Mouse (Mus musculus) neural tube, embryonic 12.5 days (tissue): ENCODE measurements at regions not wholly inside any gene's neighbourhood (a gene's known extent, or its start where the extent isn't known, plus 50 kb on each side); places are given as distances from the start of the nearest gene placed in this dataset.

Experiments
- ATAC-seq: fragments of 200-750 bp; cut with Nextera tagmentation; 2 replicates; pipeline ENCODE4 v1.8.0; 2017; ENCODE audit warnings: low read depth, mild to moderate bottlenecking, moderate TSS enrichment, moderate library complexity; ENCODE audit not compliant: low FRiP score
- H3K27ac ChIP-seq: fragments of 300-500 bp; sonication (generic); 2 replicates; pipeline ENCODE4 v1.5.1; 2016
- H3K27me3 ChIP-seq: fragments of 300-500 bp; sonication (generic); replicated peaks from 2 replicates; pipeline ENCODE4 v1.6.1; 2016; ENCODE audit warnings: mild to moderate bottlenecking
- H3K36me3 ChIP-seq: fragments of 300-500 bp; sonication (generic); 2 replicates; pipeline ENCODE4 v1.6.1; 2016; ENCODE audit warnings: mild to moderate bottlenecking
- H3K4me1 ChIP-seq: fragments of 300-500 bp; sonication (generic); 2 replicates; pipeline ENCODE4 v1.6.1; 2016
- H3K4me2 ChIP-seq: fragments of 300-500 bp; sonication (generic); replicated peaks from 2 replicates; pipeline ENCODE4 v1.6.1; 2016; ENCODE audit warnings: mild to moderate bottlenecking
- H3K4me3 ChIP-seq: fragments of 300-500 bp; sonication (generic); 2 replicates; pipeline ENCODE4 v1.5.1; 2016
- H3K9ac ChIP-seq: fragments of 300-500 bp; sonication (generic); 2 replicates; pipeline ENCODE4 v1.6.1; 2016; ENCODE audit warnings: mild to moderate bottlenecking
- H3K9me3 ChIP-seq: fragments of 300-500 bp; sonication (generic); 2 replicates; pipeline ENCODE4 v1.6.1; 2016; ENCODE audit warnings: mild to moderate bottlenecking
- WGBS: fragments of 180-500 bp; shearing (Covaris S2); methylation state at CpG from one replicate; pipeline ENCODE4 v1.1.7; 2016; 5-methylcytosine and 5-hydroxymethylcytosine counted together

DNA sequence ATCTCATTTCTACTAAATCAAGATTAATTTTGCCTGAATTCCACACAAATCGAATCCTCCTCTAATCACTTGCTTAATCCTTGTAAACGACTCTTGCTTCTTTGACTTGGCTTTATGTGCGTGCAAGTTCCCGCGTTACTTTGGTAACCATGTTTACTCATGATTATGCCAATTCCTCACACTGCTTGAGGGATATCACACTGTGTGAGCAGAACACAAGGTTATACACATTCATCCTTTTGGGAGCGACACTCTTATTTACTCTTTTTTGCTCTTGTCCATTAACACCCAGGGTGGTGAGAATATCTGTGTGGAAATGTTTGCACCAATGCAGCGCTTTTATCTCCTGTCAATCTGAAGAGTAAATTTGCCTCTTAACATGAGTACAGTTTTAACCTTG lies 310.0 kb downstream of the Ipmk start:
- Histone ChIP-seq H3K4me1 (no peaks in the 10 kb centered on the region), H3K36me3 (no peaks in the 10 kb centered on the region), H3K27me3 (no peaks in the 10 kb centered on the region), H3K27ac (no peak overlapping the region), H3K4me3 (no peak overlapping the region), H3K9me3 (no peaks in the 10 kb centered on the region), H3K9ac (no peak overlapping the region), H3K4me2 (no peak overlapping the region)
- 92% methylated on average over 7 of the region's 7 CpGs for WGBS
- ATAC-seq = no peak

DNA sequence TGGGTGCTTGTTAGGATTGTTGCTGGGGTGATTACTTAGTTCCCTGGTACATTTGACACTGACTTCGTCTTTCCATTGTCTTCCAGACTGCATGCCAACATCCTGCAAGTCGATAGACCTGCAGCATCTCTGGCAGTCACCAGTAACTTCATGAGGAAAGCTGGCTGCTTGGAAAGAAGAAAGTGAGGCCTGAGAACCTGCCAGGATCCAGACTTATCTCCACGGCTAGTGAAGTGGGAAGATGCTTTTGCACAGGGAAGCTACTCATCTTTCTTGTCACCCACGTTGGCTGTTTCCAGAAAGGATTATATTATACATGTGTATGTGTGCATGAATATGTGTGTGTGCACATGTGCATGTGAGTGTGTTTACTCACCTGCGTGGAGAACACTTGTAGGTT lies 316.0 kb downstream of the Ipmk start:
- no peak overlapping the region for H3K4me2 ChIP-seq
- ATAC-seq = no peak
- no peak overlapping the region for H3K9ac ChIP-seq
- H3K27me3 ChIP-seq = no peaks in the 10 kb centered on the region
- no peaks in the 10 kb centered on the region for H3K4me1 ChIP-seq
- no peaks in the 10 kb centered on the region for H3K36me3 ChIP-seq
- H3K4me3 ChIP-seq = no peak overlapping the region
- H3K27ac ChIP-seq = no peak overlapping the region
- no peaks in the 10 kb centered on the region for H3K9me3 ChIP-seq
- 80% methylated on average over 5 of the region's 5 CpGs for WGBS

DNA sequence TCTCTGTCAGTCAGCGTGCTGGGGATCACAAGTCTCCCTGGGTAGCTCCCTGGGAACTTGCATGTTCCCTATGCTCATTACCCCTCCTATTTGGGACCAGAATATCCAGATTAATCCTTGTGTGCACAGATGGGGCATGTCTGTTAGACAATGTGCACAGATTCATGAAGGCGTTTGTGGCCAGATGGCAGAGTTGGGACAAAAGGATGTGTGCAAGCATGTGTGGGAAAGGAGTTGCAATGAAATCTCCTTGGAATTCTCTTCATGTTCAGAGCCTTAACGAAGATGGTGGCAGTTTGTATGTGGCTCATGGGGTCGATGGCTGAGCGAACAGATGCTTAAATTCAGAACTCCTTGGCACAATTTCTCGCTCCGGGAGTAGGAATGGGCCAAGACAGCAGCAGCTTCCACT lies 319.6 kb downstream of the Ipmk start:
- Histone ChIP-seq H3K36me3 (no peaks in the 10 kb centered on the region), H3K27ac (no peak overlapping the region), H3K4me3 (no peak overlapping the region), H3K4me1 (no peaks in the 10 kb centered on the region), H3K9ac (no peak overlapping the region), H3K4me2 (no peak overlapping the region), H3K27me3 (no peaks in the 10 kb centered on the region), H3K9me3 (no peaks in the 10 kb centered on the region)
- ATAC-seq = no peak
- 75% methylated on average over 7 of the region's 7 CpGs for WGBS

DNA sequence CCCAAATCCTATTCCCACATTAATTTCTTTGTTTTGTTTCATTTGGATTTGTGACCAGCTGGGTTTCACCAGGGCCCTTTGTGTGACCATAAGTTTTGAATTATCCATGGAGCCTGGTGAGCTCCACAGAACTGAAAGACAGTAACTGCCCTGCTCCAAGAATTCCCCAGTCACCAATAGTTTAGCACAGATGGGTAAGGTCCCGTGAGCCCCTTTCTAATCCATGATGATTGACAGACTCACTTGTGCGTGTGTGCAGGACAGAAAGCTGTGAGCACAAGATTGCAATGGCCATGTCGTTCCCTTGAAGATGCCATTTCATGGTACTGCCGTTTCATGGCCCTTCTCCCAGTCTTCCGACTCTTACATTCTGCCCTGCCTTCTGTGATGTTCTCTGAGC lies 331.7 kb downstream of the Ipmk start:
- Histone ChIP-seq H3K27ac (no peak overlapping the region), H3K4me3 (no peak overlapping the region), H3K4me1 (no peaks in the 10 kb centered on the region), H3K9me3 (no peaks in the 10 kb centered on the region), H3K27me3 (no peaks in the 10 kb centered on the region), H3K9ac (no peak overlapping the region), H3K4me2 (no peak overlapping the region), H3K36me3 (no peaks in the 10 kb centered on the region)
- WGBS = 76% methylated on average over 5 of the region's 5 CpGs
- ATAC-seq = no peak

DNA sequence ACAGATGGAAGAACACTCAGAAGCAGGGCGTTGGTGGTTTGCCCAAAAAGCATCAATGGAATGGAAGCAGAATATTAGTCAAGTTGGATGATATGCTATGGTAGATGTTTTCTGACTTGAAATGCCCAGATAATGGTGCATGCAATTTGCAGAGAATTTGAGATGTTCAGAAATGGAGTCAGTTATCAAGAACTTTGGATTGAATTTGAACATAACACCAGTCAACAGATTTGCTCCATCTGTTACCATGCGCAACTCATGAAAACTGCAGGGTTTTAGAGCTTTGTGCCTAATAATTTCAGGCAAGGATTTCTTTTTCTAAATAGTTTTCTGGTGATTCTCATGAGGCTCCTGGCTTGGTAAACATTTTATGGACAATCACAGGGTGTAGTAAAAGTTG lies 365.9 kb downstream of the Ipmk start:
- 87% methylated on average over 2 of the region's 2 CpGs for WGBS
- Histone ChIP-seq H3K27ac (no peak overlapping the region), H3K9ac (no peak overlapping the region), H3K4me3 (no peak overlapping the region), H3K4me2 (no peak overlapping the region), H3K4me1 (no peaks in the 10 kb centered on the region), H3K9me3 (no peaks in the 10 kb centered on the region), H3K36me3 (no peaks in the 10 kb centered on the region), H3K27me3 (no peaks in the 10 kb centered on the region)
- no peak for ATAC-seq

DNA sequence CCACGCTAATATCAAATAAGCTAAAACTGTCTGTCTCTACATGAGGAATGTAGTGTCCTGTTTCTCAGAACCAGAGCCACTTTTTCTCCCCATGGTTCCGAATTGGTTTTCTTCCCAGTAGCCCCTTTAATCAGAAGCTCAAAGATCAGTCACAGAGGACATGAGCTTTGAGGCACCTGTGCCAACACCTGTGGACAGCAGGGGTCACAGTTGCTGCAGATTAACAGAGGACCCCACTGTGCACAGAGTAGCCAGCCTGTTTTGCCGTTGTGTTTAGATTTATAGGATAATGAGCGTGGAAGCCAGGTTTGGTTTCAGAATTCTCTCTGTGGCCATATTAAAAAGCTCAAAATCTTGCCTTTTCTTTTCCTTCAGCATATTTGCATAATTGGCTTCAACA lies 380.2 kb downstream of the Ipmk start:
- H3K4me2 ChIP-seq = no peak overlapping the region
- no peak overlapping the region for H3K27ac ChIP-seq
- no peaks in the 10 kb centered on the region for H3K4me1 ChIP-seq
- H3K9me3 ChIP-seq = no peaks in the 10 kb centered on the region
- H3K4me3 ChIP-seq = no peak overlapping the region
- no peaks in the 10 kb centered on the region for H3K36me3 ChIP-seq
- ATAC-seq = no peak
- no peaks in the 10 kb centered on the region for H3K27me3 ChIP-seq
- H3K9ac ChIP-seq = no peak overlapping the region
- WGBS = 65% methylated on average over 4 of the region's 4 CpGs

DNA sequence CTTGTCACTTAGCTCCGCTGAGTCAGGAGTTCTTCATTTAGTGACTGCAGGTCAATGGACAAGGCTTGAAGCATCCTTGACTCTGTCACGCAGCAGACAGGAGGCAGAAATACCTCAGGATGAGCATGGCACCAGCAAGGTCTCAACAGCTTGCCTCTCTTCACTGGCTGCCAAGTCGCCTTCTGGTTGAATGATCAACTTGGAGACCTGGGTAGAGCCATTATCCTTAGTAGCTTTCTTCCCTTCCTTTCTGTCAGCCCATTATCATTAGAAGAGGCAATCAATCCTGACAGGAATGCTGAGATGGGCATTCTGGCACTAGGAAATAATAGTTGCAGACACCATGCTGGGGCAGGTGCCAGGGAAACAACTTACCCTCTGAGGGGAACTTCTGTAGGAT lies 386.3 kb downstream of the Ipmk start:
- no peak overlapping the region for H3K27ac ChIP-seq
- no peaks in the 10 kb centered on the region for H3K27me3 ChIP-seq
- H3K9ac ChIP-seq = no peak overlapping the region
- no peak overlapping the region for H3K4me3 ChIP-seq
- no peaks in the 10 kb centered on the region for H3K9me3 ChIP-seq
- no peak for ATAC-seq
- H3K4me2 ChIP-seq = no peak overlapping the region
- H3K4me1 ChIP-seq = 0 out of 2 replicates have a peak, but pooled peaks cover 5% of the 10 kb centered on the region
- no peaks in the 10 kb centered on the region for H3K36me3 ChIP-seq
- 70% methylated on average over 3 of the region's 3 CpGs for WGBS

DNA sequence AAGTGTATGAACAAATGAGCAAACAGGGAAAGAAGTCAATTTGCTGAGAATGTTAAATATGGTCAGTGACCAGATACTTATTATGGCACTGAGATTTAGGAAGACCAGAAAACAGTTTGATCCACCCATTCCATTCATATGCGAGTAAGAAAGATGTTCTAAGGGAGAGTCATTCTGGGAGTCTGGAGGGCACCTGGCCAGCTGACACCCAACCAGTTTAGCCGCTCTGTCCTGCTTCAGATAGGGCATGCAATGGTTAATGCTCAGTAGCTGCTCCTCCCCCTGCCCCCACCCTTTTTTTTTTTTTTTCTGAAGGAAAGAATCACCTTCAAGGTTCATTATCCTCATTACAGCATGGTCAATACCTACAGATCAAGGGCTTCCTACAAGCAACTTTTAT lies 386.9 kb downstream of the Ipmk start:
- Histone ChIP-seq H3K27ac (no peak overlapping the region), H3K9me3 (no peaks in the 10 kb centered on the region), H3K27me3 (no peaks in the 10 kb centered on the region), H3K4me3 (no peak overlapping the region), H3K9ac (no peak overlapping the region), H3K36me3 (no peaks in the 10 kb centered on the region), H3K4me1 (0 out of 2 replicates have a peak, but pooled peaks cover 5% of the 10 kb centered on the region), H3K4me2 (no peak overlapping the region)
- no peak for ATAC-seq
- WGBS = 72% methylated on average over 2 of the region's 2 CpGs

DNA sequence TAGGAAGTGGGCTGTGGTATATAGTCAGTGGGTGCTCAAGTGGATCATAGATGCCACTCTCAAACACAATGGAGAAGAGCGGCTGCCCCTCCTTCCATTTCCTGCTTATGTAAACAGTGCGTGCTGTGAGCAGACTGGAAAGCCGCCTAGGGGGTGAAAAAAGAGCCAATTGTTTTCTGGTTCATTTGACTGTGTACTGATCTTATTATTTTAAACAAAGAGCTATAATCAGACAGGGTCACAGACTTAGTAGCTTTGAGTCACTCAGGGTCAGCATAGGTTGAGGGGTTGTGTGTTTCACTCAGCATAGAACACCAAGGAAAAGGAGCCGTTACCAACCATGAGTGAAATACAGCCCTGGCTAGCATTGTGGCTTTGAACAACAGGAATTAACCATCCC lies 390.7 kb downstream of the Ipmk start:
- Histone ChIP-seq H3K4me1 (0 out of 2 replicates have a peak, but pooled peaks cover 5% of the 10 kb centered on the region), H3K27ac (no peak overlapping the region), H3K9ac (no peak overlapping the region), H3K4me2 (no peak overlapping the region), H3K9me3 (no peaks in the 10 kb centered on the region), H3K36me3 (no peaks in the 10 kb centered on the region), H3K4me3 (no peak overlapping the region), H3K27me3 (no peaks in the 10 kb centered on the region)
- peak; percentile 37; the same call in 1 of the 2 replicates for ATAC-seq
- 10% methylated on average over 4 of the region's 4 CpGs for WGBS

DNA sequence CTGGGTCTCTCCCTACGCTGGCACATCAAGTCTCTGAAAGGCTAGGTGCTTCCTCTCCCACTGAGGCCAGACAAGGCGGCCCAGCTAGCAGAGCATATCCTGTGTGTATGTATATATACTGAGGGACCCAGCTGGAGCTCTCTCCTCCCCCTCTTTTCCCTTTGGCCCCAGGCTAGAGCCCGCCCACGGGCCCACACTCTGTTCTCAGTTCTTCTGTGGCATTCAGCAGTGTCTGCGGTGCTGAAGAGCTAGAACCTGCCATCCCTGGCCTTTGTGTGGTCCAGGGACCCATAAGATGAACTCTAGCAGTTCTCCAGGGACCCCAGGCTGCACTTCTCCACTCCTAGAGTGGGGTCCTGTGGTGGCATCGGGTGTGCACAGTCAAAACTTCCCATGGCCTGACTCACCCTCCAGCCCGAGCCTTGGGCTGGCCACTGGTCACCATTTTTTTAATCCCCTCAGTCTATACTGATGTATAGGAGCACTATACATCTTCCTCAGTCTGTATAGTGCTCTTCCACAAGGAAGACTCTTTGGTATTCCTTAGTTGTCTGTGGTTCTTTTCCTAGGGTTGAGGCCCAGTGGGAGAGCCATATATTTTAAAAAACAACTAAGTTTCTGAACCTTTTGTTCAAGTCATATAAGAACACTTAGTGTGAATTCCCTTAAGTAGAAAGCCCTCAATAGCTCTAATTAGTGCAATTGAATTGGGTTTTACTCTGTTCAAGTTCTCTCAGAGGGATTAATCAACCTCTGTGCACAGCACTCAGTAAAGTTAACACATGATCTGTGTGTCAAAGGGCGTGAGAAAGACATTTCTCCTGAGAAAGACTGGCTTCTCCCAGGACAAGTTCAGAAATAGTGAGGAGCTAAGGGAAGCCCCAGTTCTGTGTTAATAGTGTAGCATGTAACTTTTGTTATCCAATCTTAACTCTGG lies 401.3 kb downstream of the Ipmk start:
- no peak overlapping the region for H3K4me3 ChIP-seq
- no peak overlapping the region for H3K4me2 ChIP-seq
- 64% methylated on average over 8 of the region's 8 CpGs for WGBS
- no peak overlapping the region for H3K9ac ChIP-seq
- ATAC-seq = peak; percentile 50; the same call in 1 of the 2 replicates
- no peaks in the 10 kb centered on the region for H3K4me1 ChIP-seq
- H3K27ac ChIP-seq = no peak overlapping the region
- no peaks in the 10 kb centered on the region for H3K36me3 ChIP-seq
- no peaks in the 10 kb centered on the region for H3K9me3 ChIP-seq
- no peaks in the 10 kb centered on the region for H3K27me3 ChIP-seq

DNA sequence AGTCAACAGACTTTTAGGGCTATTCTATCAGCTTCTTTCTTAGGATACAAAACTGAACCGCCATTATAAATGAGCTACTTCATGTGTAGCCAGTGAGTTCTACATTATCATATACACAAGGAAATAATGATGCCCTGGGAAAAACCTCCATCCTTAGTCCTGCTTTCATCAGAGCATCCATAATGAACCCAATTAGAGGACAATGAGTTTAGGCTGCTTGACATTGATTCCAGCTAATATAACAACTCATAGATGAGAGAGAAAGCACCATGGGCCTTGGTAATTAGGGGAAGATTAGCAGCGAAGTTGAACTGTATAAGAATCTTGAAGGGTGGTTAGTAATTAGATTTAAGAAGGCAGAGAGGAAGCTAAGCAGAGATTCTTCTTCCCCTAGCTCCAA lies 405.7 kb downstream of the Ipmk start:
- ATAC-seq = no peak

DNA sequence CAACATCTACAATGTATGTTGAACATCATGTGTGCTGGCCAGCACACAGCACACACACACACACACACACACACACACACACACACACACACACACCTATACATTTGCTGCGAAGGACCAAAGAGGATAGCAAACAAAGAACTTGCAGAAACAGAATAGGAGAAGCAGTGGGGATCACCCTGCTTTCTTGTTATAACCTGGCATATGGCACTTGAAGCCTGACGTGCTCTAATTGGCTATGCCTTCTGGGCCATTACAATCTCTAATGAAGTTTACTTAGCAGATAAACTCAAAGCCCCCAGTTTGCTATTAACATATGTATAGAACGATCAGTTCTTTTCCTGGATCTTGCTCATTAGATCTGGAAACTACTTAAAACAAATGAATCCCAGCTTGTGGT lies 407.2 kb downstream of the Ipmk start:
- WGBS = 77% methylated on average over 3 of the region's 3 CpGs
- Histone ChIP-seq H3K36me3 (no peaks in the 10 kb centered on the region), H3K4me2 (no peak overlapping the region), H3K27ac (no peak overlapping the region), H3K27me3 (no peaks in the 10 kb centered on the region), H3K9me3 (no peaks in the 10 kb centered on the region), H3K4me3 (no peak overlapping the region), H3K4me1 (no peaks in the 10 kb centered on the region), H3K9ac (no peak overlapping the region)
- no peak for ATAC-seq

More for the DNA sequence above, 405.7 kb downstream of the Ipmk start:
- Histone ChIP-seq H3K36me3 (no peaks in the 10 kb centered on the region), H3K9ac (no peak overlapping the region), H3K4me1 (no peaks in the 10 kb centered on the region), H3K9me3 (no peaks in the 10 kb centered on the region), H3K27ac (no peak overlapping the region), H3K4me2 (no peak overlapping the region), H3K4me3 (no peak overlapping the region), H3K27me3 (no peaks in the 10 kb centered on the region)
- WGBS = 80% methylated on average over 2 of the region's 2 CpGs

DNA sequence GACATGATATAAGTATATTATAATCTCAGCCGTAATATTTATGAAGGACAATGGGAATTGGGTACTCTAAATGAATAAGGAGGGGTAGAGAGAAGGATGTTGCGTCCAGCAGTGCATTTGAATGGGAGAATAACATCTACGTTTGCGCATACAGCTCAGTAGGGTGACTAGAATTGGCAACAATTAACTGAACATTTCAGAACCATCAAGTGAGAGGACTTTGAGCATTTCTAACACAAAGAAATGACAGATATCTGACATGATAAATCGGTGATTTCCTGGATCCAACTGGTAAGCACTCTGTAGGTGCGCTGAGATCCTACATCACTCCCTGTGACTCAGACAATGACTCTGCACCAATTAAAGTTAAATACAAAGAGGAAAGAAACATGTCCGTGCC lies 431.3 kb downstream of the Ipmk start:
- Histone ChIP-seq H3K36me3 (no peaks in the 10 kb centered on the region), H3K9me3 (no peaks in the 10 kb centered on the region), H3K4me2 (no peak overlapping the region), H3K4me1 (no peaks in the 10 kb centered on the region), H3K27ac (no peak overlapping the region), H3K9ac (no peak overlapping the region), H3K4me3 (no peak overlapping the region), H3K27me3 (no peaks in the 10 kb centered on the region)
- 90% methylated on average over 7 of the region's 7 CpGs for WGBS
- no peak for ATAC-seq
